Mouse (Mus musculus) left cerebral cortex, adult 11 months (tissue): ENCODE results near the gene Slc25a25.
"Not testable (repeated sequence)": the region's sequence is repeated elsewhere in the genome, so short reads cannot be mapped to it uniquely, and the experiment has no call there.

Experiments
- DNase-seq: peaks from one replicate; pipeline ENCODE4 v3.0.0; 2022; ENCODE audit warnings: low spot score

Gene Slc25a25

DNA sequence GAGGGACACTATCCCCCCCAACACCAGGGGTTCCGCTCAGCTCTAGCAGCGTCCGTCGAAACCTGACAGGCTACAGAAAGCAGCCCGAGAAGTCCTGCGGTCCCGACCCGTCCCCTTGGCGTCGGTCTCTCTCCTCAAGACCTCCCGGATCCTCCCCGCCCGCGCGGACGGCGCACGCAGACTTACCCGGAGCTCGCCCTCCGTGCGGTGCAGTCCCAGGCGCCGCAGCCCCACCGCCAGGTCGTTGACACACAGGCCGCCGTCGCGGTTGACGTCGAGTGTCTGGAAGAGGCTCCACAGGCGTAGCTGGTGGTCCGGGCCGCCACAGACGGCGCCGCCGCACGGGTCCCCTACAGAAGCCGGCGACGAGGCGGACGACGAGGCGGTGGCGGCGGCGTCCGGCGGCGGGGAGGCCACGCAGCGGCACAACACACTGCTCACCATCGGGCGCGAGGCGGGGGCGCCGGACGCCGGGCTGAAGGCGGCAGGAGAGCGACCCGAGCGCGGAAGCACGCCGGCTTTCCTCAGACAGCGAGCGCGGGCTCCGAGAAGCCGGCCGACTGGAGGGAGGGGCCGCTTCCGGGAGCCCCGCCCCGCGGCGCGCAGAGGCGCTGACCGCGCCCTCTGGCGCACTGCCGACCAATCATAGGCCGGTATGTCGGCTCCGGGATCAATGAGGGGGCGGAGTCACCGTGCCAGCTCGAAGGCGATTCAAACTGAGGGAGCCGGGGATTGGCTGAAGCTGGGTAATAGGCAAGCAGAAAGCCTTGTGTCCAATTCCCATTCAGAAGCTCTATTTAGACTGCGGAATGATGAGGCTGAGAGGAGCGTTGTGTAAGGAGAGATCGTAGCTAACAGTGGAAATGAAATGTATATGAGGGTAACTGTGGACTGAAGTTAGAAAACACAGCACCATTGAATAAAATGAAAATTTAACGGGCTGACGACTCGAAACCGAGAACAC, at the start of gene Slc25a25:
Gene Slc25a25, minus strand, starts transcription at position 565 of the 964 bp plus-strand sequence.
- peak; percentile 97 for DNase-seq

DNA sequence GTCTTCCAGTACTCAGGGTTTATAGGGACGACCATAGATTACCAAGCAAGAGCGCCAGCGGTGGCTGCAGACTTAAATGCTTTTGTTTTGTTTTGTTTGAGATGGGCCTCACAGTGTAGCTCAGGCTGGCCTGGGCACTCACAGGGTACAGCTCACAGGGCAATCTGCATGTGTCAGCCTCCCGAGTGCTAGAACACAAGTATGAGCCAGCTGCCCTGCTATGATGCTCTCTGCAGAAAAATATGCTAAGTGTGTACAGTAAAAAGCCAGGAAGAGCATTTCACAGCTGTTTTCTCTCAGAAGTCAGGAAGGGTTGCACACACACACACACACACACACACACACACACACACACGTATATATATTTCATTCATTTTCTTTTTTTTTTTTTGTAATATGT, 49.2 kb upstream of the Slc25a25 start:
- DNase-seq, result no peak

DNA sequence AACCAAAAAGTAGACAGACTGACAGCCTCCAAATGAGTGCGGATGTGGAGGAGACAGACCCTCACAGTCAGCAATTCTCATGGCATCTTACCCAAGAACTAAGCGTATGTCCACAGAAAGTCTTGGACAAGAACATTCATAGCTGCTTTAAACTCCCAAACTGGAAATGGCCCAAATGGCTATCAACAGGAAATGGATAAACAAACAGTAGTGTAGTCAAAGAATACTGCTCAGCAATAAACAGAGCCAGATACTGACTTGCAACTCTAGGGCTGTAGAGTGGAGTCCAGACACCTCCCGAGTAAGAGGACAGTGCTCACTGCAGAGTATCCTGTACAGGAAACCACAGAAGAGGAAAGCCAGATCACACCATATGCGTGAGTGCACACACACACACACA, 48.1 kb upstream of the Slc25a25 start:
- no peak for DNase-seq

DNA sequence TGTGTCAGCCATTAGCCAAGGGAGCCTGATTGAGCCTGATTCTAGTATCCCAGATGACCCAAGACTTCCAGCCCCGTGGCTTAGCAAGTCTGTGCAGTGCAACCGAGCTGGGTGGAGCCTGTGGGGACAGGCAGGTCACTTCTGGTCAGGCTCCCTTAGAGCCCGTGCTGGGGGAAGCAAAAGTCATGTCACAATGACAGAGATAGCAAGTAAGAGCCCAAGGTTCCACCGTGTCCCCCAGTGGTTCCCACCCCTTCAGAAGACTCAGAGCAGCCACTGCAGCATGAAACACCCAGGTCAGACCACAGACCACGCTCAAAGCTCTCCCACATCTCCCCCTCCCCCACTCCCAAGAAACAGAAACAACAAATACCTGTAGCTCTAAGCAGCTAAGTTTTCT, 44.9 kb upstream of the Slc25a25 start:
- no peak for DNase-seq

DNA sequence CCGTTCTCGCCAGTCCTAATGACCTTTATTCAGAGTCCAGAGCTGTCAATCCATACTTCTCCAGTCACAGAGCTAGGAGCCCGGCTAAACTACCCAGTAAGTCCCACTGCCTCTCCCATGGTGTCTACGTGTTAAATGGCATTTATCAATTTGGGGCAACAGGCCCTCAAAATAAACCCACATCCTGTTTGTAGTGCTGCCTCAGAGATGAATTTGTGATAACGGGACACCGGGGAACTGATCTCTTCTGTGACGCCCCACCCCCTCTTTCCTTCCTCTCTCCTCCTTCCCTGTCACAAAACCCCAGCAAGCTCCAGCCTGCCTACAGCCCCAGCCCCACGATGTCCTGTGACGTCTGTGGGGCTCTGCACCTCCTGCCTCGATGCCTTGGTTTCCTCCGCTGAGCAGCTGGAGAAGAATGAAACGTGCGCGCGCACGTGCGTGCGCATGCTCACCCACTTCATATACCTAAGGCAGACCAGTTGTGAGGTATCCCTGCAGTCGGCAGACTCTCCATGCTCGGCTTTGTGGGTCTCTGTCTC, 44.0 kb upstream of the Slc25a25 start:
- DNase-seq, result no peak

DNA sequence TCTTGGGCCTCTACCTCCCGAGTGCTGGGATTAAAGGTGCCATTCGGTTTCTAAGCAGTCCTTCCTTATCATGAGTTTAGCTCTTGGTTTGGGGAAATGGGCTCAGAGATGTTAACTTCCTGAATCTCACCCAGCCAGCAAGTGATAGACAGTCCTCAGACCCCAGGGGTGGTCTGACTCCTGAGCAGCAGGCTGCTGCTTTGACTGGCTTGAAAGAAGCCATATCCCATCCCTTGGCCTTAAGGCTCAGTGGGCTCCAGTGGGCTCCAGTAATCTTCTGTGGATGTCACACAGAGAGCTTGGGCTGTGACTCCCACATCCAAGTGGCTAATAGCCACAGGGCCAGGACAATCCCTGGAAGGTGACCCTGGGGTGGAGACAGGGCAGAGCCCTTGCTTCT, 43.3 kb upstream of the Slc25a25 start:
- DNase-seq, result no peak

DNA sequence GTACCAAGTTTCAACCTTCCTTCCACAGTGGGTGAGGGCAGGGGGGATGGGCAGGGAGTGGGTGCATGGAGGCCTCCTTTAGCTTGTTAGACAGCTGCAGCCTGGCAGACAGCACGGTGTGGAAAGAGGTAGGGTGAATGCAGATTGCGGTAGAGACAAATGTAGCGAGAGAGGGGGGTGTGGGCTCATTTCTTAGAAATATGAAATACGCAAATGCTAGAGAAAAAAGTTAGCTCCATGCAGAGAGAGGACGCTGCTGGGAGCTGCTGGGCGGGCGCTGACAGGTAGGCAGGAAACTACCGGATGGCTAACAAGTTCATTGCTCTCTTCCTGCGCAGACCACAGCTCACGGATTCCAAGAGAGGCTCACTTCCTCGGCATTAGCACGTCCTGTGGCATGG, 42.1 kb upstream of the Slc25a25 start:
- DNase-seq, result no peak

DNA sequence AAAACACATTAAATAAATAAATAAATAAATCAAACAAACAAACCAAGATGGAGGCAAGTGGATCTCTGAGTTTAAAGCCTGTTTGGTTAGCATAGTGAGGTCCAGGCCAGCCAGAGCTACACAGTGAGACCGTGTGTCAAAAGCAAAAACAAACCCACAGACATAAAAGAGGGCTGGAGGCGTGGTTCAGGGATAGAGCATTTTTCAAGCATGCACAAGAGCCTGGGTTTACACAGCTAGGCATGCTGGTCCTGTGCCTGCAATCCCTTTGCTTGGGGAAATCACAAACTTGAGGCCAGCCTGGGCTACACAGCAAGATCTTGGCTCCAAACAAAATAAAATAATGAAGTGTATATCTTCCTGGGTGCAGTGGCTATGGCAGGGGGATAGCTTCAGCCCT, 41.4 kb upstream of the Slc25a25 start:
- no peak for DNase-seq

DNA sequence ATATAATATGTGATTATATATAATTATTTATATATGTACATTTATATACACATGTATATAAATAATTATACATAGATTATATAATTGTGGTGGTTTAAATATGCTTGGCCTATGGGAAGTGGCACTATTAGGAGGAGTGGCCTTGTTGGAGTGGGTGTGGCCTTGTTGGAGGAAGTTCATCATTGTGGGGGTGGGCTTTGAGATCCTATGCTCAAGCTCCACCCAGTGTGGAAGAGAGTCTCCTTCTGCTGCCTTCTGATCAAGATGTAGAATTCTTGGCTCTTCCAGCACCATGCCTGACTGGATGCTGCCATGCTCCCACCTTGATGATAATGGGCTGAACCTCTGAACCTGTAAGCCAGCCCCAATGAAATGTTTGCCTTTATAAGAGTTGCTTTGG, 39.5 kb upstream of the Slc25a25 start:
- not testable (repeated sequence) for DNase-seq

DNA sequence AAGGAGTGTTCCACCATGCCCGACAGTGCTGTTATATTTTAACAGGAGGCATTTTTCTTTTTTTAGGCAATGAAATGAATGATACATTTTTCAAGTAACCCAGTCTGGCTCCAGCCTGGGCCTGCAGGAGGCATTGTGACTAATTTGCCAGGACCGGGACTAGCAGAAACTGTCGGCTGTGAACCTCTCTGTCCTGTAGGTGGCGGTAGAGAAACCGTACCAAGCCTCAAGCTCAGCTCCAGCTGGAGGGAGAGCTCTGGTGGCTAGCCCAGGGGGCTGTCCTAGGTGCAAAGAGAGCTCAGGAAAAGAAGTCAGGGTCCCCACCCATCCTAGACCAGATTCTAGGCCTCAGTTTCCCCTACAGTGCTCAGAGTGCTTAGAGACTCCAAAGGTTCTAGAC, 37.4 kb upstream of the Slc25a25 start:
- DNase-seq, result peak; percentile 66

DNA sequence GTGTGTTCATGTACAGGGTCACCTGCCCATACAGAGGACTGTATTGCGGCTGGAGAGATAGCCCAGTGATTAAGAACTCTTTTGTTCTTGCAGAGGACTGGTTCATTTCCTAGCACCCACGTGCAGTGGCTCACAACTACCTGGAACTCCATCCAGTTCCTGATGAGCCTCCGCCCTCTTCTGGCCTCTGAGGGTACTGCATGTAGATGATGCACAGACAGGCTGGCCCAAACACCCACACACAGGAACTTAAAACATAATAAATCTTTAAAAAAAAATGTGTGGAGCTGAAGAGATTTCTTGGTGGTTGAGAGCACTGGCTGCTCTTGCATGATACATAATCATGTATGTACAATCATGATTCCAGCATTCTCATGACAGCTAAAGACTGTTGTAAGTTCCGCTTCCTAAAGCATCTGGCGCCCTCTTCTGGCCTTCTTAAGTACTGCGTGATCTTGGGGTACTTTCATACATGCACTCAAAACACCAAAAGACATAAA, 35.9 kb upstream of the Slc25a25 start:
- peak; percentile 90 for DNase-seq

DNA sequence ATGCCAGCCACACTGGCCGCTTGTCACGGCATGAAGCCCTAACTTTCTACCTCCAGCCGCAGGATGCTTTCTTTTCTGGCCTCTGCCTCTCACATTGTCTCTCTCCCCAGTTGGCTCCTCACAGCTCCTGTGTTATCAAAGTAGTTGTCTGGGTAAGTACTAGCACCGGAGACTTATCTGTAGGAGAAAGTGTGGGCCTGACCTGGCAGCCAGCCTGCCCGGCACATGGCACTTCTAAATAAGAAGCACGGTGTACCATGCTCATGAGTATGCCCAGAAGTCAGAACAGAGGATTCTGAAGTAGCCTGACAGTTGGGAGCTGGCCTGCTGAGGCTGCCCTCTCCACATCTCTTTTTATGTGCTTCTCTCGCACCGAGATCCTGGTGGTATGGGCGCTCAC, 34.9 kb upstream of the Slc25a25 start:
- DNase-seq, result no peak

DNA sequence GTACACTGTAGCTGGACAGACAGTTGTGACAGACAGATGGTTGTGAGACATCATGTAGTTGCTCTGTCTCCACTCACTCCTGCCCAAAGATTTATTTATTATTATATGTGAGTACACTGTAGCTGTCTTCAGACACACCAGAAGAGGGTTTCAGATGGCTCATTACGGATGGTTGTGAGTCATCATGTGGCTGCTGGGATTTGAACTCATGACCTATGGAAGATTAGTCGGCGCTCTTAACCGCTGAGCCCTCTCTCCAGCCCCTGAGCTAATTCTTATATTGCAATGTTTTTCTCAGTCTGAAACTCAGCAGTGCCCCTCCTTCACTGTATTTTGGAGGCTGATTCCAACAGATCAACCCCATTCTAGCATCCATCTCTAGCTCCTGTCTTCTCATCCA, 34.5 kb upstream of the Slc25a25 start:
- DNase-seq, result no peak

DNA sequence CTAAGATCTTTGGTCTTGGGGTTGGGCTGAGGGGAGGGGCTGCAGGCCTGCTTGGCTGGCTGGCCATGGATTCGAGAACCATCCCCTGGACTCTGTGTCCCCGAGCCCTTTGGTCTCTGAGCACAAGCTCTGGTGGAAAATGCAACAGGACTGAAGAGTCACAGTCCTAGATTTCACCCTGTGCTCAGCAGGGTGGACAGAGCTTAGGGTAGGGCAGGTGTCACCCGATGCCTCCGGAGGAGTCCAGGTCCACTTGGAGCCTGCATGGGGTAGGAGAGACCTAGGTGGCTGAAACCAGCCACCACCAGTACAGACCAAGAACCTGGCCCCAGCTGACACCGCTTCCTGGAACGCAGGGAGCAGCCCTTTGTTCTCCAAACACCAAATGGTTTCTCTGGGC, 33.7 kb upstream of the Slc25a25 start:
- DNase-seq, result no peak

DNA sequence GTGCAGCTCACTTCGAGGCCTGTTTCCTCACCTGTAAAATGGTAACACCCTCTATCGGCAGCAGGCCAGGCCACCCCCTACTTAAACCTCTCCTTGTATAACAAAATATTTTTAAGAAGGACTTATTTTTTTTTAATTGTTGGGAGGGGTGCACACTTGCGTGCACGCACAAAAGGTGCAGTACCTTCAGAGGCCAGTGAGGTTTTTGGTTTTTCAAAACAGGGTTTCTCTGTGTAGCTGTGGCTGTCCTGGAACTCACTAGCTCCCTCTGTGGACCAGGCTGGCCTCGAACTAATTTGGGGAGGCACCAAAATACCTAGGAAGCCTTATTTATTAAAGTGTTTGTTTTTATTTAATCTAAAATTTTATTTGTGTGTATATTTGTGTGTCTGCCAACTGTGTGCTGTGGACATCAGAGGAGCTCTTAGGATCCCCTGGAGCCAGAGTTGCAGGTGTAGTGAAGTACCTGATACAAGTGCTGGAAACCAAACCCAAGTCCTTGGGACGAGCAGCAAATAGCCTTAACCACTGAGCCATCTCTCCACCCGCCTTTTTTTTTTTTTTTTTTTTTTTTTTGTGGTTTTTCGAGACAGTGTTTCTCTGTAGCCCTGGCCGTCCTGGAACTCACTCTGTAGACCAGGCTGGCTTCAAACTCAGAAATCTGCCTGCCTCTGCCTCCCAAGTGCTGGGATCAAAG, 32.1 kb upstream of the Slc25a25 start:
- no peak for DNase-seq

DNA sequence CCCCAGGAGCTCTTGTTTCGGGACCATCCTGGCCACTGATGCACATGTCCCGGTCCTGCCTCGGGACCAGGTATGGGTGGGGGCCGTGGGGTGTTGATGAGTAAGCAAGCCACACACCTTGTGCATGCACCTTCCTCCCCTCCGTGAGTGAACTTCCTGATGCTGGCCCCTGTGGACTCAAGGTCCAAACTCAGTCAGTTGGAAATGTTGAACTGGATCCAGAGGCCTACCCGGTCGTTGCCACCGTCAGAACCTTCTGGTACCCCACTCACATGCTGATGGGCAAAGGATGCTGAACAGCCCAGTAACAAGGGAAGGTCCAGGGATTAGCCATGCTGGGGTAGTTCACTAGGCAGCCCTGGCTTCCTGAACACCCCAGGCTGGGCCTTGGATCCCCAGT, 31.1 kb upstream of the Slc25a25 start:
- DNase-seq, result no peak

DNA sequence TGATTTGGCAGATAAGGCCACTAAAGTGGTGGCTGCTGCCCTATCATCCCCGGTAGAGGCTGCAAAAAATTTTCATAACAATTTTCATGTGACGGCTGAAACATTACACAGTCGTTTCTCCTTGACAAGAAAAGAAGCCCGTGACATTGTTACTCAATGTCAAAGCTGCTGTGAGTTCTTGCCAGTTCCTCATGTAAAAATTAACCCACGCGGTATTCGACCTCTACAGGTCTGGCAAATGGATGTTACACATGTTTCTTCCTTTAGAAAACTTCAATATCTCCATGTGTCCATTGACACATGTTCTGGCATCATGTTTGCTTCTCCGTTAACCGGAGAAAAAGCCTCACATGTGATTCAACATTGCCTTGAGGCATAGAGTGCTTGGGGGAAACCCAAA, 24.1 kb upstream of the Slc25a25 start:
- not testable (repeated sequence) for DNase-seq

DNA sequence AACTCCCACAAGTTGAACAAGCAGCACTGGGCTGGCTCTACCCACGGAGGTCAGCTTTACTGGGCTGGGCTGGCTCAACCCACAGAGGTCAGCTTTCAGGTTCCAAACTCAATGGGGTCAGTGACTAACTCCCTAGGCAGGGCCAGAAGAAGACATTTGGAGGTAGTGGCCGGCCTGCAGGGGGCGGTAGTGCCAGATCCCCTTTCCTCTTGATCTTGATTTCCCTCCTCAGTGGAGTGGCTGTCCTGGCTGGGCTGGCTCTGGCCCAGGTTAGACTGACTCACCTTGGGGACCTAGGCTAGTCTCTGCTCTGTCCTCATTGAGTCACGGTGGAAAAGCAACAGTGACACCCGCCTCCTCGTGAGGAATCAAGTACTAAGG, 20.4 kb upstream of the Slc25a25 start:
- no peak for DNase-seq

DNA sequence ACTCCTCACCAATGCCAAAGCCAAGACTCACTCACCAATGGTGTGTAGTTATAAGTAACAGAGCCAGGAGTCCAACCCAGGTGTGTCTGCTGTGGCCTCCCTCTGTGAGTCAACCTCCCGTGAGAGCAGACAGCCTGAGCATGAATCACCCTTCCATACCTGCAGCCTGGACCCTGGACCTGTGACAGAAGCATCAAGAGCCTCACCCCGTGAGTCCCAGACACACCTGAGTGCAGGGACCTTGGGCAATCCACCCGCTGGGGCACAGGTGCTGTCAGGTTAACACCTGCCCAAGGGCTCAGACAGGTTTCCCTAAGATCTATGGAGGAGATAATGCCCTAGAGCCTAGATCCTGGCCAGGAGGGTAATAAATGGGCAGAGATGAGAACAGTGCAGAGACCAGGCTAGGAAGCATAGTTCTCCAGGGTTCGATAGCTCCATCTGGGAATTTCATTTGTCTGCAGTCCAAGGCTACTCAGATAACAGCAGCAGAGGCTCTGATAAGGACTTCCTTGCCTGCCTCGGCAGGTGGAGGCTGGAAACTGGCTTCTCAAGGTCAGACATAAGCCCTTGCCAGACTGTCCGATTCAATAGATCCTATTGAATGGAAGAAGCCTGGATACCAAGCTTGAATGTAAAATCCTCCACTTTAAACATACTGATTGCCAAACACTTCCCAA, 19.9 kb upstream of the Slc25a25 start:
- DNase-seq, result no peak

DNA sequence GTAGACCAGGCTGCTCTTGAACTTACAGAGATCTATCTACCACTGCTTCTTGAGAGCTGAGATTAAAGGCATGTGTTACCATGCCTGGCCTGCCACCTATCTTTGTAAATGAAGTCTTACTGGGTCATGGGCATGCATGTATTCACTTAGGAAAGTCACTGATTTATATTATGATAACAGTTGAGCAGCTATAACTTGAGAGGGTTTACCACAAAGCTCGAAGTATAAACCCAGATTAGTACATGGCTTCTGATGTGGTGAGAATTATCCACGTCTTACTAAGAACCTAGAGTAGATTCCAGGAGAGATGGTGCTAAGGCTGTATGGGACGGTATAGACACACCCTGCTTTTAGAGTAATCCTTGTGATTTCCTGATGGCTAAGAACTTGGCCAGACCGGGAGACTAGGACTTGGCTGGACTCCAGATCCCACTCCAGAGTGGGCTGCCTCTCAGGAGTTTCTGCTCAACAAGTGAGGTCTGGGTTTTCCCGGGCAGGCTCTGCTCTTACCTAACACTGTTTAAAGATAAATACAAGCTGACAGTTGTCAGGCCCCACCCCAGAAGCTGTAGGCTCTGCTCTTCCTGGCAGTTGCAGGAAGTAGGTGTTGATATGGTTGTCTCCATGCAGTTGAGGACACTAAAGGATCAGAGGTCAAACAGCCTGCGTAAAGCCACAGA, 13.1 kb upstream of the Slc25a25 start:
- no peak for DNase-seq

DNA sequence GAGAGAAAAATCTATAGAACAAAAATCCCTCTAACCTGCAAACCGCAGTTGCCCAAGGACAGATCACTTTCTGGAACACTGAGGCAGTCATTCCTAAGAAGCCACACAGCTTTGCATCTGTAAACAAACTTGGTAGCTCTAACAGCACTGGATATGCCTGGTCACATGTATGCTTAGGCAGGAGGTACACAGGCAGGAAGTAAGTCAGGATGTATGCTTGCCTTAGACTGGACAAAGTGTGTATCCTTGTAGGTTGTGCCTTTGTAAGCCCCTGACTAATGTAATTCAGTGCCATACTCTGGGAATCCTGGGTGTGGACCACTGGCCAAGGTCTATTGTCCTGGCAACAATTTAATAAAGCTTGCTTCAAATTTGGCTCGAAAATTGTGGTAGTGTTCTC, 12.5 kb upstream of the Slc25a25 start:
- no peak for DNase-seq

DNA sequence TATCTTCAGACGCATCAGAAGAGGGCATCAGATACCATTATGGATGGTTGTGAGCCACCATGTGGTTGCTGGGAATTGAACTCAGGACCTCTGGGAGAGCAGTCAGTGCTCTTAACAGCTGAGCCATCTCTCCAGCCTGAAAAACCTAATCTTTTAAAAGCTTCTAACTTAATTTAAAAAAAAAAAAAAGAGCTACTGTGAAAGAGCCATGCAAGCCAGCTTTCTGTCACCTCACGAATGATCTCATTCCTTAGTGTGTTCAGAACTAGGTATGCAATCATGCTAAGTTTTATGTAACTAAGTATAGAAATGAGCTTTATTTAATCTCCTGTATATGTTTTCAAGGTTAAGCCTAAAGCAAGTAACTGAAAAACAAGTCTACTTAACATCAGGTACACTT, 8.4 kb upstream of the Slc25a25 start:
- DNase-seq, result no peak
